Mouse (Mus musculus) T-helper 17 cell (primary cell): ENCODE data around the gene Slc4a3.

ENCODE experiments used
- in situ Hi-C, 2 experiments: fragments of 300-600 bp; cut with MboI, MseI; formaldehyde crosslinking; loops; 1 replicate in 1 of 2; 2 replicates in 1 of 2; pipeline ENCODE4 v1.15.1; 2025; ENCODE audit warnings: high pct_unique_total_duplicates in 2 of 2

Gene Slc4a3

GRCm38 (mm10) chr1:75521321-75522031 lies 24.6 kb upstream of the Slc4a3 start, which contains the start of gene Stk11ip:
TSS of gene Stk11ip (plus strand) at chr1:75521529.
- in situ Hi-C loops, result loop anchor here in 1 of 2 experiments (10.0 kb wide), 1 partner anchor 657 kb away; no protein-coding TSS in a partner anchor

GRCm38 (mm10) chr1:75524679-75525078 lies 21.4 kb upstream of the Slc4a3 start:
- in situ Hi-C loops, result loop anchor here in 1 of 2 experiments (10.0 kb wide), 1 partner anchor 660 kb away; no protein-coding TSS in a partner anchor

GRCm38 (mm10) chr1:75530546-75530945 lies 15.5 kb upstream of the Slc4a3 start:
- in situ Hi-C loops, result no loop called here

GRCm38 (mm10) chr1:75532280-75533172 lies 13.5 kb upstream of the Slc4a3 start:
- in situ Hi-C loops, result no loop called here

- in situ Hi-C loops, result no loop called here
Observed at GRCm38 (mm10) chr1:75533325-75534252, 12.5 kb upstream of the Slc4a3 start.

GRCm38 (mm10) chr1:75537587-75537986 lies 8.5 kb upstream of the Slc4a3 start:
- in situ Hi-C loops, result no loop called here

GRCm38 (mm10) chr1:75538597-75539190 lies 7.4 kb upstream of the Slc4a3 start:
- in situ Hi-C loops, result no loop called here

- in situ Hi-C loops, result no loop called here
Observed at GRCm38 (mm10) chr1:75541496-75541895, 4.6 kb upstream of the Slc4a3 start.

GRCm38 (mm10) chr1:75544351-75544750 lies 1.7 kb upstream of the Slc4a3 start:
- in situ Hi-C loops, result no loop called here

GRCm38 (mm10) chr1:75547351-75547750 lies 1.3 kb downstream of the Slc4a3 start:
- in situ Hi-C loops, result loop anchor here in 1 of 2 experiments (5.0 kb wide), 1 partner anchor 495 kb away; no protein-coding TSS in a partner anchor

- in situ Hi-C loops, result loop anchor here in 1 of 2 experiments (5.0 kb wide), 1 partner anchor 496 kb away; no protein-coding TSS in a partner anchor
Observed at GRCm38 (mm10) chr1:75548083-75548482, 2.0 kb downstream of the Slc4a3 start.

GRCm38 (mm10) chr1:75548871-75549270 lies 2.8 kb downstream of the Slc4a3 start:
- in situ Hi-C loops, result loop anchor here in 1 of 2 experiments (5.0 kb wide), 1 partner anchor 497 kb away; no protein-coding TSS in a partner anchor

GRCm38 (mm10) chr1:75549289-75550279 lies 3.5 kb downstream of the Slc4a3 start:
- in situ Hi-C loops, result loop anchor here in 1 of 2 experiments (5.0 kb wide), 1 partner anchor 497 kb away; no protein-coding TSS in a partner anchor

GRCm38 (mm10) chr1:75550586-75550985 lies 4.5 kb downstream of the Slc4a3 start:
- in situ Hi-C loops, result no loop called here

GRCm38 (mm10) chr1:75555680-75556079 lies 9.6 kb downstream of the Slc4a3 start:
- in situ Hi-C loops, result no loop called here

GRCm38 (mm10) chr1:75556143-75556781 lies 10.2 kb downstream of the Slc4a3 start:
- in situ Hi-C loops, result no loop called here

GRCm38 (mm10) chr1:75557041-75557440 lies 11.0 kb downstream of the Slc4a3 start:
- in situ Hi-C loops, result no loop called here

GRCm38 (mm10) chr1:75558388-75559178 lies 12.5 kb downstream of the Slc4a3 start:
- in situ Hi-C loops, result no loop called here
